Mouse (Mus musculus): ENCODE results near the gene Banp. TPM values are rescaled to one million over a fixed set of nuclear protein-coding genes. Genes with fewer than 3 reads are reported as not detected.

Gene Banp
- polyA plus RNA-seq, 1 experiment from 2014 or later, result 37.8 TPM

GRCm38 (mm10) chr8:121921582-121921981, 28.0 kb upstream of the Banp start:
- Histone ChIP-seq H3K4me3 (replicated peaks; ENCODE audit: low read length) (no peak overlapping the region), H3K36me3 (replicated peaks; ENCODE audit: control insufficient read depth, insufficient read depth) (no peaks in the 10 kb centered on the region), H3K27ac (peak overlapping the region; percentile 62), H3K4me1 (replicated peaks; ENCODE audit: control insufficient read depth, insufficient read depth, low read length) (no peaks in the 10 kb centered on the region; the same call in 1 of the 2 replicates), H3K9me3 (ENCODE audit: control insufficient read depth, low read length) (no peaks in the 10 kb centered on the region), H3K27me3 (ENCODE audit: control insufficient read depth, insufficient read depth, low read length) (no peaks in the 10 kb centered on the region), H3K4me2 (replicated peaks) (no peak overlapping the region), H3K9ac (no peak overlapping the region)
- 78% methylated on average over 8 of the region's 8 CpGs for WGBS
- no peak for ATAC-seq (ENCODE audit: low FRiP score)
- no peak for DNase-seq (ENCODE audit: low spot score)

GRCm38 (mm10) chr8:121922101-121922500, 27.4 kb upstream of the Banp start:
- H3K27me3 ChIP-seq (ENCODE audit: control insufficient read depth, insufficient read depth, low read length), result no peaks in the 10 kb centered on the region
- no peak overlapping the region for H3K4me2 ChIP-seq (replicated peaks)

DNA sequence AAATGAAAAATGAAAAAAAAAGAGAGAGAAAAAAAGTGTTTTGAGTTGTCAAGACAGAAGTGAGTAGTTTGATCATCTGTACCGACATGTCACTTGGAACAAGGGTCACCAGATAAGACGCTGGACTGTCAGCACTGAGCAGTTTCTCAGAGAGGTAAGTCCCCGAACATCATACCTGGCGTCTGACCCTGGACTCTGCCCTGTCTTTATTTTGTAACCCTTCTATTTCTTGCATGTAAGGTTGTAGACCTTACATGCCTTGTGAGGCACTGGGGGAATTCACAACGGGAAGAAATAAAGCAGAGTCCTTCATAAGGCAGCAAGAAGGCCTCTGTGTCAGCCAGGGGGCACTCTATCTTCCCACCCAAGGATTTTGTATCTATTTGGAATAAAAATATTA, 24.9 kb upstream of the Banp start:
- ATAC-seq (ENCODE audit: low FRiP score), result no peak
- H3K36me3 ChIP-seq (replicated peaks; ENCODE audit: control insufficient read depth, insufficient read depth), result no peaks in the 10 kb centered on the region

More at GRCm38 (mm10) chr8:121922101-121922500, 27.4 kb upstream of the Banp start:
- H3K9me3 ChIP-seq (ENCODE audit: control insufficient read depth, low read length), result no peaks in the 10 kb centered on the region
- H3K9ac ChIP-seq, result no peak overlapping the region
- peak overlapping the region; percentile 62; the same call in 1 of the 2 replicates for H3K27ac ChIP-seq
- 72% methylated on average over 8 of the region's 8 CpGs for WGBS
- no peaks in the 10 kb centered on the region; the same call in 1 of the 2 replicates for H3K4me1 ChIP-seq (replicated peaks; ENCODE audit: control insufficient read depth, insufficient read depth, low read length)
- H3K36me3 ChIP-seq (replicated peaks; ENCODE audit: control insufficient read depth, insufficient read depth), result no peaks in the 10 kb centered on the region
- no peak for ATAC-seq (ENCODE audit: low FRiP score)
- no peak for DNase-seq (ENCODE audit: low spot score)
- no peak overlapping the region for H3K4me3 ChIP-seq (replicated peaks; ENCODE audit: low read length)

DNA sequence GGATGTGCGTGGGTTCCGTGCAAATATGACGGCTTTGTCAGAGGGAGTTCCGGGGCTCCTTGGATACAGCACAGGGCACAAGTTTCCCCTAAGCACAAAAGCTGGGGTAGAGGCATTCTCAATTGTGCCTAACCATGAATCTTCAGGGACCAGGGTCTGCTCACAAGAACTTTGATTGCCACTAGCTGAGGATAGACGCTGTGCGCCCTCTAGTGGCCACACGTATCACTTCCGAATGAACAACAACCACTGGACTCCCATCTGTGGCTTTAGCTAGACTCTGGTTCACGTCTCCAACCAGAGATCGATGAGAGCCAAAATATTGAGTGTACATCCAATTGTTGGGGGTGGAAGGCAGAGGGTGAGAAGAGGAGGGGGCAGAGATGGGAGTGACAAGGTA, 23.9 kb upstream of the Banp start:
- Histone ChIP-seq H3K9ac (no peak overlapping the region), H3K27ac (no peak overlapping the region), H3K9me3 (ENCODE audit: control insufficient read depth, low read length) (no peaks in the 10 kb centered on the region), H3K27me3 (ENCODE audit: control insufficient read depth, insufficient read depth, low read length) (no peaks in the 10 kb centered on the region), H3K4me1 (replicated peaks; ENCODE audit: control insufficient read depth, insufficient read depth, low read length) (no peaks in the 10 kb centered on the region), H3K4me2 (replicated peaks) (no peak overlapping the region), H3K36me3 (replicated peaks; ENCODE audit: control insufficient read depth, insufficient read depth) (no peaks in the 10 kb centered on the region), H3K4me3 (replicated peaks; ENCODE audit: low read length) (no peak overlapping the region)
- ATAC-seq (ENCODE audit: low FRiP score) (no peak), DNase-seq (ENCODE audit: low spot score) (peak; percentile 90)
- 26% methylated on average over 10 of the region's 10 CpGs for WGBS

More for the DNA sequence above, 24.9 kb upstream of the Banp start:
- WGBS, result 87% methylated on average over 5 of the region's 5 CpGs
- Histone ChIP-seq H3K27me3 (ENCODE audit: control insufficient read depth, insufficient read depth, low read length) (no peaks in the 10 kb centered on the region), H3K27ac (no peak overlapping the region), H3K9ac (no peak overlapping the region), H3K4me1 (replicated peaks; ENCODE audit: control insufficient read depth, insufficient read depth, low read length) (no peaks in the 10 kb centered on the region), H3K9me3 (ENCODE audit: control insufficient read depth, low read length) (no peaks in the 10 kb centered on the region), H3K4me3 (replicated peaks; ENCODE audit: low read length) (no peak overlapping the region), H3K4me2 (replicated peaks) (no peak overlapping the region)
- DNase-seq (ENCODE audit: low spot score), result no peak

- no peak overlapping the region for H3K4me3 ChIP-seq (replicated peaks; ENCODE audit: low read length)
- ATAC-seq (ENCODE audit: low FRiP score), result no peak
- no peak overlapping the region for H3K4me2 ChIP-seq (replicated peaks)
- no peaks in the 10 kb centered on the region for H3K36me3 ChIP-seq (replicated peaks; ENCODE audit: control insufficient read depth, insufficient read depth)
- H3K9me3 ChIP-seq (ENCODE audit: control insufficient read depth, low read length), result no peaks in the 10 kb centered on the region
- no peak overlapping the region for H3K27ac ChIP-seq
- no peaks in the 10 kb centered on the region for H3K27me3 ChIP-seq (ENCODE audit: control insufficient read depth, insufficient read depth, low read length)
- DNase-seq (ENCODE audit: low spot score), result no peak
- WGBS, result 70% methylated on average over 8 of the region's 8 CpGs
- H3K9ac ChIP-seq, result no peak overlapping the region
- no peaks in the 10 kb centered on the region for H3K4me1 ChIP-seq (replicated peaks; ENCODE audit: control insufficient read depth, insufficient read depth, low read length)
Measured at GRCm38 (mm10) chr8:121926266-121926665, 23.3 kb upstream of the Banp start.

GRCm38 (mm10) chr8:121927316-121927715, 22.2 kb upstream of the Banp start:
- H3K27me3 ChIP-seq (ENCODE audit: control insufficient read depth, insufficient read depth, low read length), result no peaks in the 10 kb centered on the region
- DNase-seq (ENCODE audit: low spot score) (peak; percentile 62), ATAC-seq (ENCODE audit: low FRiP score) (no peak)
- no peaks in the 10 kb centered on the region for H3K4me1 ChIP-seq (replicated peaks; ENCODE audit: control insufficient read depth, insufficient read depth, low read length)
- H3K4me2 ChIP-seq (replicated peaks), result no peak overlapping the region
- no peaks in the 10 kb centered on the region for H3K36me3 ChIP-seq (replicated peaks; ENCODE audit: control insufficient read depth, insufficient read depth)
- H3K27ac ChIP-seq, result no peak overlapping the region
- no peak overlapping the region for H3K9ac ChIP-seq
- 46% methylated on average over 8 of the region's 8 CpGs for whole genome bisulfite sequencing
- H3K9me3 ChIP-seq (ENCODE audit: control insufficient read depth, low read length), result no peaks in the 10 kb centered on the region
- H3K4me3 ChIP-seq (replicated peaks; ENCODE audit: low read length), result no peak overlapping the region

- Histone ChIP-seq H3K9ac (no peak overlapping the region), H3K4me1 (replicated peaks; ENCODE audit: control insufficient read depth, insufficient read depth, low read length) (peaks cover 6% of the 10 kb centered on the region), H3K27me3 (ENCODE audit: control insufficient read depth, insufficient read depth, low read length) (no peaks in the 10 kb centered on the region), H3K36me3 (replicated peaks; ENCODE audit: control insufficient read depth, insufficient read depth) (no peaks in the 10 kb centered on the region), H3K4me2 (replicated peaks) (no peak overlapping the region), H3K9me3 (ENCODE audit: control insufficient read depth, low read length) (no peaks in the 10 kb centered on the region), H3K4me3 (replicated peaks; ENCODE audit: low read length) (no peak overlapping the region), H3K27ac (no peak overlapping the region)
- 88% methylated on average over 4 of the region's 4 CpGs for WGBS
- DNase-seq (ENCODE audit: low spot score) (no peak), ATAC-seq (ENCODE audit: low FRiP score) (no peak)
Measured at GRCm38 (mm10) chr8:121930047-121930446, 19.5 kb upstream of the Banp start.

DNA sequence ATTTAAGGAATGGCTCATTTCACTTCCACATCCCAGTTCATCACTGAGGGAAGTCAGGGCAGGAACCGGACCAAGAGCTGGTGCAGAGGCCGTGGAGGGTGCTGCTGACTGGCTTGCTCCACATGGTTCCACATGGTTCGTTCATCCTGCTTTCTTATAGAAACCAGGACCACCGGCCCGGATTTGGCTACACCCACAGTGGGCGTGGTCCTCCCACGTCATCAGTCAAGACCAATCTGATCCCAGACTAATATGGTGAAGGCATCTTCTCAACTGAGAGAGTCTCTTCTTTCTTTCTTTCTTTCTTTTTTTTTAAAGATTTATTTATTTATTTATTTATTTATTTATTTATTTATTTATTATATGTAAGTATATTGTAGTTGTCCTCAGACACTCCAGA, 18.0 kb upstream of the Banp start:
- ATAC-seq (ENCODE audit: low FRiP score) (no peak), DNase-seq (ENCODE audit: low spot score) (no peak)
- H3K4me3 ChIP-seq (replicated peaks; ENCODE audit: low read length), result no peak overlapping the region
- peaks cover 18% of the 10 kb centered on the region for H3K4me1 ChIP-seq (replicated peaks; ENCODE audit: control insufficient read depth, insufficient read depth, low read length)
- H3K36me3 ChIP-seq (replicated peaks; ENCODE audit: control insufficient read depth, insufficient read depth), result no peaks in the 10 kb centered on the region
- H3K9me3 ChIP-seq (ENCODE audit: control insufficient read depth, low read length), result no peaks in the 10 kb centered on the region
- no peak overlapping the region for H3K27ac ChIP-seq
- no peaks in the 10 kb centered on the region for H3K27me3 ChIP-seq (ENCODE audit: control insufficient read depth, insufficient read depth, low read length)
- no peak overlapping the region for H3K4me2 ChIP-seq (replicated peaks)
- WGBS, result 80% methylated on average over 7 of the region's 7 CpGs
- H3K9ac ChIP-seq, result no peak overlapping the region

GRCm38 (mm10) chr8:121932026-121932667, 17.4 kb upstream of the Banp start:
- 71% methylated on average over 12 of the region's 12 CpGs for whole genome bisulfite sequencing
- H3K27ac ChIP-seq, result no peak overlapping the region
- no peak overlapping the region for H3K4me3 ChIP-seq (replicated peaks; ENCODE audit: low read length)
- peaks cover 22% of the 10 kb centered on the region for H3K4me1 ChIP-seq (replicated peaks; ENCODE audit: control insufficient read depth, insufficient read depth, low read length)
- H3K9ac ChIP-seq, result no peak overlapping the region
- no peak for ATAC-seq (ENCODE audit: low FRiP score)
- no peaks in the 10 kb centered on the region for H3K9me3 ChIP-seq (ENCODE audit: control insufficient read depth, low read length)
- H3K27me3 ChIP-seq (ENCODE audit: control insufficient read depth, insufficient read depth, low read length), result no peaks in the 10 kb centered on the region
- DNase-seq (ENCODE audit: low spot score), result no peak
- H3K36me3 ChIP-seq (replicated peaks; ENCODE audit: control insufficient read depth, insufficient read depth), result no peaks in the 10 kb centered on the region
- H3K4me2 ChIP-seq (replicated peaks), result no peak overlapping the region

Measured in hindbrain, embryonic 14.5 days (tissue).